Mouse (Mus musculus) liver, embryonic 12.5 days (tissue): ENCODE measurements around the gene Lcn4. TPM values are rescaled to one million over a fixed set of nuclear protein-coding genes. Genes with fewer than 3 reads are reported as not detected.
A peak's percentile ranks its signal among the peaks of the same experiment; 100 is the strongest.

Experiments used
- ATAC-seq: fragments of 200-750 bp; cut with Nextera tagmentation; 2 replicates; pipeline ENCODE4 v1.8.0; 2017; ENCODE audit warnings: moderate number of reproducible peaks, mild to moderate bottlenecking, moderate library complexity
- H3K27ac ChIP-seq: fragments of 300-500 bp; sonication (generic); 2 replicates; pipeline ENCODE4 v1.5.1; 2016; ENCODE audit warnings: mild to moderate bottlenecking
- H3K27me3 ChIP-seq: fragments of 300-500 bp; sonication (generic); replicated peaks from 2 replicates; pipeline ENCODE4 v1.6.1; 2016; ENCODE audit warnings: mild to moderate bottlenecking, moderate library complexity
- H3K36me3 ChIP-seq: fragments of 300-500 bp; sonication (generic); 2 replicates; pipeline ENCODE4 v1.6.1; 2016; ENCODE audit warnings: mild to moderate bottlenecking, moderate library complexity
- H3K4me1 ChIP-seq: fragments of 300-500 bp; sonication (generic); 2 replicates; pipeline ENCODE4 v1.6.1; 2016
- H3K4me2 ChIP-seq: fragments of 300-500 bp; sonication (generic); 2 replicates; pipeline ENCODE4 v1.6.1; 2016; ENCODE audit warnings: mild to moderate bottlenecking, moderate library complexity
- H3K4me3 ChIP-seq: fragments of 300-500 bp; sonication (generic); 2 replicates; pipeline ENCODE4 v1.5.1; 2016; ENCODE audit warnings: mild to moderate bottlenecking, moderate library complexity
- H3K9ac ChIP-seq: fragments of 300-500 bp; sonication (generic); 2 replicates; pipeline ENCODE4 v1.6.1; 2016; ENCODE audit warnings: mild to moderate bottlenecking, moderate library complexity
- H3K9me3 ChIP-seq: fragments of 300-500 bp; sonication (generic); replicated peaks from 2 replicates; pipeline ENCODE4 v1.6.1; 2016; ENCODE audit warnings: mild to moderate bottlenecking, moderate library complexity
- WGBS: fragments of 180-500 bp; shearing (Covaris S2); methylation state at CpG from one replicate; pipeline ENCODE4 v1.1.7; 2016; ENCODE audit not compliant: insufficient replicate concordance; 5-methylcytosine and 5-hydroxymethylcytosine counted together
- polyA plus RNA-seq: library from polyadenylated mRNA; unstranded; fragments of >200 nt; fragmentation: Nextera tagmentation; extraction: Ambion mirVana; gene quantifications from 2 replicates; pipeline ENCODE4 v1.2.1, GENCODE M21; 2016

The Lcn4 gene
- polyA plus RNA-seq, 1 experiment from 2014 or later, result not detected

GRCm38 (mm10) chr2:26632541-26633395 lies 38.3 kb downstream of the Lcn4 start:
- H3K36me3 ChIP-seq, result peaks cover 34% of the 10 kb centered on the region
- peaks cover 29% of the 10 kb centered on the region for H3K4me1 ChIP-seq
- no peak for ATAC-seq
- no peak overlapping the region for H3K4me3 ChIP-seq
- H3K9me3 ChIP-seq, result no peaks in the 10 kb centered on the region
- H3K9ac ChIP-seq, result no peak overlapping the region
- no peak overlapping the region for H3K27ac ChIP-seq
- no peak overlapping the region for H3K4me2 ChIP-seq
- 76% methylated on average over 16 of the region's 16 CpGs for WGBS
- H3K27me3 ChIP-seq, result peaks cover 24% of the 10 kb centered on the region

GRCm38 (mm10) chr2:26628792-26629437 lies 42.2 kb downstream of the Lcn4 start:
- ATAC-seq, result no peak
- Histone ChIP-seq H3K36me3 (no peaks in the 10 kb centered on the region), H3K4me2 (peak overlapping the region; percentile 87), H3K4me1 (peaks cover 18% of the 10 kb centered on the region), H3K9me3 (no peaks in the 10 kb centered on the region), H3K27ac (no peak overlapping the region), H3K4me3 (peak overlapping the region; percentile 60), H3K9ac (peak overlapping the region; percentile 68), H3K27me3 (peaks cover 44% of the 10 kb centered on the region)
- whole genome bisulfite sequencing, result 28% methylated on average over 5 of the region's 5 CpGs

- ATAC-seq, result peak; percentile 27; the same call in 1 of the 2 replicates
- Histone ChIP-seq H3K27ac (no peak within 1 kb of the TSS), H3K4me2 (peak within 1 kb of the TSS; percentile 87), H3K9ac (peak within 1 kb of the TSS; percentile 68), H3K36me3 (no peaks in the 10 kb centered on the region), H3K4me1 (peaks cover 18% of the 10 kb centered on the region), H3K4me3 (peak within 1 kb of the TSS; percentile 60), H3K27me3 (peaks cover 44% of the 10 kb centered on the region), H3K9me3 (no peaks in the 10 kb centered on the region)
- 2% methylated on average over 62 of the region's 70 CpGs for WGBS
Observed at GRCm38 (mm10) chr2:26627921-26628739, 43.0 kb downstream of the Lcn4 start, which contains the start of gene Fam69b. Gene Fam69b (plus strand): TSS chr2:26628457.

GRCm38 (mm10) chr2:26626081-26626480 lies 45.0 kb downstream of the Lcn4 start:
- 49% methylated on average over 3 of the region's 3 CpGs for WGBS
- H3K4me3 ChIP-seq, result no peak overlapping the region
- no peaks in the 10 kb centered on the region for H3K36me3 ChIP-seq
- no peaks in the 10 kb centered on the region for H3K9me3 ChIP-seq
- peaks cover 44% of the 10 kb centered on the region for H3K27me3 ChIP-seq
- ATAC-seq, result no peak
- no peak overlapping the region for H3K4me2 ChIP-seq
- H3K27ac ChIP-seq, result no peak overlapping the region
- H3K4me1 ChIP-seq, result peaks cover 18% of the 10 kb centered on the region
- H3K9ac ChIP-seq, result no peak overlapping the region

- Histone ChIP-seq H3K36me3 (no peaks in the 10 kb centered on the region), H3K9ac (no peak overlapping the region), H3K4me1 (peaks cover 18% of the 10 kb centered on the region), H3K27me3 (peaks cover 44% of the 10 kb centered on the region), H3K4me3 (no peak overlapping the region), H3K27ac (no peak overlapping the region), H3K9me3 (no peaks in the 10 kb centered on the region), H3K4me2 (no peak overlapping the region)
- no peak for ATAC-seq
- WGBS, result 64% methylated on average over 3 of the region's 3 CpGs
Observed at GRCm38 (mm10) chr2:26625419-26625818, 45.7 kb downstream of the Lcn4 start.

- no peak for ATAC-seq
- Histone ChIP-seq H3K4me2 (no peak overlapping the region), H3K36me3 (no peaks in the 10 kb centered on the region), H3K4me3 (no peak overlapping the region), H3K9me3 (no peaks in the 10 kb centered on the region), H3K4me1 (peaks cover 4% of the 10 kb centered on the region; the same call in 1 of the 2 replicates), H3K9ac (no peak overlapping the region), H3K27ac (no peak overlapping the region), H3K27me3 (peaks cover 22% of the 10 kb centered on the region)
- 45% methylated on average over 5 of the region's 5 CpGs for WGBS
Observed at GRCm38 (mm10) chr2:26622984-26623383, 48.1 kb downstream of the Lcn4 start.

- Histone ChIP-seq H3K4me1 (no peaks in the 10 kb centered on the region), H3K27ac (no peak overlapping the region), H3K27me3 (0 out of 2 replicates have a peak, but pooled peaks cover 5% of the 10 kb centered on the region), H3K4me3 (no peak overlapping the region), H3K36me3 (no peaks in the 10 kb centered on the region), H3K9ac (no peak overlapping the region), H3K9me3 (no peaks in the 10 kb centered on the region), H3K4me2 (no peak overlapping the region)
- ATAC-seq, result no peak
- 49% methylated on average over 2 of the region's 2 CpGs for WGBS
Observed at GRCm38 (mm10) chr2:26621246-26621645, 49.8 kb downstream of the Lcn4 start.

- Histone ChIP-seq H3K27ac (no peak overlapping the region), H3K4me2 (no peak overlapping the region), H3K4me3 (no peak overlapping the region), H3K4me1 (no peaks in the 10 kb centered on the region), H3K36me3 (no peaks in the 10 kb centered on the region), H3K9me3 (no peaks in the 10 kb centered on the region), H3K9ac (no peak overlapping the region), H3K27me3 (peaks cover under 1% of the 10 kb centered on the region; the same call in 1 of the 2 replicates)
- WGBS, result 64% methylated on average over 6 of the region's 7 CpGs
- no peak for ATAC-seq
Observed at GRCm38 (mm10) chr2:26617928-26618327, 53.2 kb downstream of the Lcn4 start.

Other genes starting within 250 kb of the Lcn4 start
- gene Sec16a, start 226.1 kb downstream of the Lcn4 start, polyA plus RNA-seq, result 13.0 and 14.4 TPM in 2 replicates
- gene Notch1, start 154.6 kb downstream of the Lcn4 start, polyA plus RNA-seq, result 4.1 and 4.4 TPM in 2 replicates
- gene Egfl7, start 91.3 kb downstream of the Lcn4 start, polyA plus RNA-seq, result 106 and 120 TPM in 2 replicates
- gene Gm20532, start 84.6 kb downstream of the Lcn4 start, polyA plus RNA-seq, result not detected in 2 replicates
- 26.7 and 28.7 TPM in 2 replicates for gene Agpat2, start 66.9 kb downstream of the Lcn4 start, polyA plus RNA-seq
- 4.6 and 5.5 TPM in 2 replicates for gene Fam69b, start 42.8 kb downstream of the Lcn4 start, polyA plus RNA-seq
- not detected in 2 replicates for gene Abo, start 193.7 kb upstream of the Lcn4 start, polyA plus RNA-seq
- gene Surf6, start 231.6 kb upstream of the Lcn4 start, polyA plus RNA-seq, result 21.6 and 23.8 TPM in 2 replicates
- 30.0 and 32.1 TPM in 2 replicates for gene Med22, start 239.4 kb upstream of the Lcn4 start, polyA plus RNA-seq
- 560 and 587 TPM in 2 replicates for gene Rpl7a, start 239.5 kb upstream of the Lcn4 start, polyA plus RNA-seq
- 46.3 and 48.1 TPM in 2 replicates for gene Surf2, start 245.1 kb upstream of the Lcn4 start, polyA plus RNA-seq
- gene Surf1, start 245.2 kb upstream of the Lcn4 start, polyA plus RNA-seq, result 41.6 and 42.5 TPM in 2 replicates